Mouse (Mus musculus): Measurements from ENCODE around the gene Hsd17b2. TPM values are rescaled to one million over a fixed set of nuclear protein-coding genes. Genes with fewer than 3 reads are reported as not detected.

Hsd17b2 gene
- total RNA-seq, 2 experiments from 2014 or later: not detected

Other genes with a start within 250 kb of the Hsd17b2 start
- gene Plcg2, start 203.6 kb upstream of the Hsd17b2 start, total RNA-seq (2014; fragmentation: Nextera tagmentation): 60.4 and 61.3 TPM in 2 replicates
- gene Plcg2, start 203.6 kb upstream of the Hsd17b2 start, total RNA-seq (2017): 69.4 and 72.2 TPM in 2 replicates
- gene Sdr42e1, start 28.2 kb upstream of the Hsd17b2 start, total RNA-seq (2014; fragmentation: Nextera tagmentation): 1.9 and 3.8 TPM in 2 replicates
- gene Sdr42e1, start 28.2 kb upstream of the Hsd17b2 start, total RNA-seq (2017): 6.0 and 9.6 TPM in 2 replicates
- gene Mphosph6, start 100.0 kb downstream of the Hsd17b2 start, total RNA-seq (2014; fragmentation: Nextera tagmentation): 50.6 and 57.8 TPM in 2 replicates
- gene Mphosph6, start 100.0 kb downstream of the Hsd17b2 start, total RNA-seq (2017): 47.7 and 55.2 TPM in 2 replicates

All from granulocyte monocyte progenitor cell, adult 5-6 weeks (primary cell).